Mouse (Mus musculus) limb, embryonic 12.5 days (tissue): ENCODE measurements around the gene Tex38. TPM values are rescaled to one million over a fixed set of nuclear protein-coding genes. Genes with fewer than 3 reads are reported as not detected.

Experiments
- ATAC-seq: fragments of 200-750 bp; cut with Nextera tagmentation; 2 replicates; pipeline ENCODE4 v1.8.0; 2017; ENCODE audit warnings: low read depth, moderate TSS enrichment; ENCODE audit not compliant: insufficient number of reproducible peaks, insufficient read depth, low FRiP score, low TSS enrichment
- H3K27ac ChIP-seq: fragments of 300-500 bp; sonication (generic); 2 replicates; pipeline ENCODE4 v1.5.1; 2016; ENCODE audit warnings: mild to moderate bottlenecking, moderate library complexity
- H3K27me3 ChIP-seq: fragments of 300-500 bp; sonication (generic); 2 replicates; pipeline ENCODE4 v1.6.1; 2016; ENCODE audit warnings: mild to moderate bottlenecking, moderate library complexity
- H3K36me3 ChIP-seq: fragments of 300-500 bp; sonication (generic); 2 replicates; pipeline ENCODE4 v1.6.1; 2016; ENCODE audit warnings: mild to moderate bottlenecking, moderate library complexity
- H3K4me1 ChIP-seq: fragments of 300-500 bp; sonication (generic); replicated peaks from 2 replicates; pipeline ENCODE4 v1.6.1; 2016
- H3K4me2 ChIP-seq: fragments of 300-500 bp; sonication (generic); 2 replicates; pipeline ENCODE4 v1.6.1; 2016; ENCODE audit warnings: mild to moderate bottlenecking, moderate library complexity
- H3K4me3 ChIP-seq: fragments of 300-500 bp; sonication (generic); replicated peaks from 2 replicates; pipeline ENCODE4 v1.5.1; 2016; ENCODE audit warnings: mild to moderate bottlenecking
- H3K9ac ChIP-seq: fragments of 300-500 bp; sonication (generic); replicated peaks from 2 replicates; pipeline ENCODE4 v1.6.1; 2016; ENCODE audit warnings: mild to moderate bottlenecking, moderate library complexity
- H3K9me3 ChIP-seq: fragments of 300-500 bp; sonication (generic); 2 replicates; pipeline ENCODE4 v1.6.1; 2016; ENCODE audit warnings: mild to moderate bottlenecking, moderate library complexity
- WGBS: fragments of 180-500 bp; shearing (Covaris S2); methylation state at CpG from one replicate; pipeline ENCODE4 v1.1.7; 2016; 5-methylcytosine and 5-hydroxymethylcytosine counted together
- polyA plus RNA-seq: library from polyadenylated mRNA; unstranded; fragments of >200 nt; fragmentation: Nextera tagmentation; extraction: Ambion mirVana; gene quantifications from 2 replicates; pipeline ENCODE4 v1.2.1, GENCODE M21; 2016

The Tex38 gene
- polyA plus RNA-seq, 1 experiment from 2014 or later = 0.36 TPM

DNA sequence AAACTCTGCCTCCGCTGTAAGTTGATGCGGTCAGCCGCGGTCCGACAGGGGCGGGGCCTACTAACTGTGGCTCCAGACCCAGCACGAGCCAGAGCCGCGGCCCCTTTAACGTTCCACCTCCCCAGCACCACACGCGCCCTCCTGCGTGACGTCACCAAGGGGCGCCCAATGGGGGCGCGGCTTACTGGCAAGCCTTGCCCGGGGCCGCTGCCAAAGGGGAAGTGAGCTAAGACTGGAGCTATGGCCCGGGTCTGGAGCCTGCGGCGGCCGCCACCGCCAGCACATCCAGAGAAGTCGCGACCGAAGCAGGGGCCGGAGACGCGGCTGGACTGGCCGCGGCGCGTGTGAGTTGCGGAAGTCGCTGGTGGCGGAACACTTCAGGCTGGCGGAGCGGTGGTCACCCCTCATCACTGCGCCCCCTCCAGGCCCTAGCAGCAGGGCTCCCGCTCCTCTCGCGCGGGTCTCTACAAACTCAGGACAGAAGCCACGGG lies 43.2 kb downstream of the Tex38 start, which contains the start of gene Efcab14:
Gene Efcab14 (plus strand): TSS at position 194 of the 491 bp plus-strand sequence.
- H3K27me3 ChIP-seq = peaks cover 9% of the 10 kb centered on the region; the same call in 1 of the 2 replicates
- H3K4me1 ChIP-seq = peaks cover 19% of the 10 kb centered on the region
- H3K9ac ChIP-seq = peak within 1 kb of the TSS; percentile 81
- H3K27ac ChIP-seq = peak within 1 kb of the TSS; percentile 88
- H3K4me3 ChIP-seq = peak within 1 kb of the TSS; percentile 77
- peak within 1 kb of the TSS; percentile 71 for H3K4me2 ChIP-seq
- peak; percentile 100 for ATAC-seq
- H3K36me3 ChIP-seq = peaks cover 24% of the 10 kb centered on the region
- WGBS = under 1% methylated on average over 45 of the region's 45 CpGs
- no peaks in the 10 kb centered on the region for H3K9me3 ChIP-seq

DNA sequence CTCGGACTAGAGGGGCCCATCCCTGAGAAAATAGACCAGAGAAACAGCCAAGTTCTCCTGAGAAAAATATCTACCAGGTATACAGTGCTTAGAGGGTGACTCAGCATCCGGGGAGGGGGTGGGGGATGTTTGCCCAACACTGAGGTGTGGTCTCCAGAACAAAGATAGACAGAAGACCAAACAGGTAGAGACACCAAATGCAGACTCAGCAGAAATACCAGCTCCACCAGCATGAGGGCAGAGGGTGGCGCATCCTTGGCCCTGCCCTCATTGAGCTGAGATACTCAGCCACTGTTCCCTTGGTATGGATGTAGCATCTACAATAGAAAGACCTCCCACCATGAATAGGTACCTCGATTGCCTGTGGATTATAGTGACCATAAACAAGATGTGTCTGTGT lies 46.0 kb downstream of the Tex38 start:
- Histone ChIP-seq H3K4me3 (no peak overlapping the region), H3K27me3 (peaks cover 9% of the 10 kb centered on the region; the same call in 1 of the 2 replicates), H3K4me2 (no peak overlapping the region), H3K27ac (no peak overlapping the region), H3K36me3 (peaks cover under 1% of the 10 kb centered on the region; the same call in 1 of the 2 replicates), H3K9me3 (no peaks in the 10 kb centered on the region), H3K9ac (no peak overlapping the region), H3K4me1 (peaks cover 18% of the 10 kb centered on the region)
- 67% methylated on average over 4 of the region's 4 CpGs for WGBS
- no peak for ATAC-seq

DNA sequence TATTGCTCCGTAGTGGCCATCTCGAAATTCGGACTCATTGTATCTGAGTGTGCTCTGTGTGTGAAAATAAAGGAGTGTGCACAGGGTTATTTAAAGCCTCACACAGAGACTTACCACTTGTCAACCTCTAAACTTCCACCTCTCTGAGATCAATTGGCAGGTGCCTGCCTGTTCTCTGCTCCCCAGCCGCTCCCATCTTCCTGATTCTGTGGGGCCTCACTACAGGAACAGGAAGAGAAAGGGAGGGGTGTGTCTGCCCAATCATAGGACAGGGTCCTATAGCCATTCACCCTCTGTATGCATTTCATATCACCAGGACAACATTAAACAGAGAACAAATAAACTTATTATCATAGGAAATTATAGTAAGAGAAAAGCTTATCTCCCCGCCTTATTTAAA lies 47.1 kb downstream of the Tex38 start:
- Histone ChIP-seq H3K9ac (no peak overlapping the region), H3K27me3 (peaks cover 9% of the 10 kb centered on the region; the same call in 1 of the 2 replicates), H3K36me3 (no peaks in the 10 kb centered on the region), H3K27ac (no peak overlapping the region), H3K4me2 (no peak overlapping the region), H3K4me1 (peaks cover 6% of the 10 kb centered on the region), H3K9me3 (no peaks in the 10 kb centered on the region), H3K4me3 (no peak overlapping the region)
- ATAC-seq = no peak
- 79% methylated on average over 5 of the region's 5 CpGs for WGBS

DNA sequence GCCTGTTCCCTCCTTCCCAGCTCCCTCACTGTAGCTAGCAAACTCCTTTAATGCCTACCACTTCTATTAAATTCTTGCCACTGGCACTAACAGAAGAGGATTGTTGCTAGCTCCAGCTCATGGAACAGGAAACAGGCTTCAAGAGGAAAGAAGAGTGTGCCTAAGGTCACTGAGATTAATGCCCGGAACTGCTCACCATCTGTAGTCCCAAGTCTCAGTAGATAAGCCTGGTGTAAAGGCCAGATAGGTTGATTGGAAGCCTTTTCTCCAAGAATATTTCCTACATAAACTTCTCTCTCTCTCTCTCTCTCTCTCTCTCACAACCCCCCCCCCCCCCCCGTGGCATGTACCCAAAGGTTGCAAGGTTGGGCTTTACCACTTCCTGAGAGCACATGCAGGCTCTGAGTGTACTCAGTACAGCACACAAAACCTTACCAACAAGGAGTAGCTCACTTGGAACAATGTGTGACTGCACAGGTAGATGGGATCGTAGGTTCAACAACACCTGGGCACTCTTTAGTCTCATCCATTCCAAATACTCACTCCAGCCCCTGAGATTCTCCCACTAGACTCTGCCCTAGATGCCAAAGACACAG lies 48.5 kb downstream of the Tex38 start:
- Histone ChIP-seq H3K9me3 (no peaks in the 10 kb centered on the region), H3K4me1 (no peaks in the 10 kb centered on the region), H3K27ac (no peak overlapping the region), H3K4me3 (no peak overlapping the region), H3K4me2 (no peak overlapping the region), H3K36me3 (no peaks in the 10 kb centered on the region), H3K9ac (no peak overlapping the region), H3K27me3 (peaks cover 9% of the 10 kb centered on the region; the same call in 1 of the 2 replicates)
- WGBS = 57% methylated on average over 3 of the region's 3 CpGs
- no peak for ATAC-seq

DNA sequence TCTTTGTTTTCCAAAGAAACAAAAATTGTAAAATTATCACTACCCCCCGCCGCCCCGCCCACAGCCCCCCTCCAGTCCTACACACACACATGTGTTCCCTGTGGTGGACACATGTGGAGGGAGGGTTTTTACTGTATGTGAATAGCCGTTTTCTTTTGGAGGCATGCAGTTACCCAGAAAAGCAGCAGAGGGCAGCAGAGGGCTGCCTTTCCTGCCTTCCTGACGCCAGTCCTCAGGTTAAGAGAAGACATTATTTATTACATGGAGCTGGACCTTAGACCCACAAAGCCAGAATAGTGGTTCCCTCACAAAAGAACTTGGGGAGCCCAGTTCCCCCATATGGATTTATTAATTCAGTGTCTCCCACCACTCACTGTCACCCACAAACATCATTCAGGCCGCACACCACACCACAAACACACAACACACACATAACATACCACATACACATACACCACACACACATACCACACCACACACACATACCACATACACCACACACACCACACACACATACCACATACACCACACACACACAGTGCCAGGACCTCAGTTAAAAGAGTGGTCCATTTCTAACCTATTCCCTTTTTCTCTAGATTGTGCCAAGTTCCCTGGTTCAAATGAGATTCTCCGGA lies 49.1 kb downstream of the Tex38 start:
- 25% methylated on average over 7 of the region's 7 CpGs for WGBS
- Histone ChIP-seq H3K27me3 (peaks cover 9% of the 10 kb centered on the region; the same call in 1 of the 2 replicates), H3K27ac (no peak overlapping the region), H3K4me2 (no peak overlapping the region), H3K9me3 (no peaks in the 10 kb centered on the region), H3K4me3 (no peak overlapping the region), H3K9ac (no peak overlapping the region), H3K4me1 (no peaks in the 10 kb centered on the region), H3K36me3 (no peaks in the 10 kb centered on the region)
- peak; percentile 47 for ATAC-seq

Other genes starting within 250 kb of the Tex38 start
- not detected in 2 replicates for gene Cyp4a31, start 217.4 kb downstream of the Tex38 start, polyA plus RNA-seq
- gene Cyp4a32, start 180.0 kb downstream of the Tex38 start, polyA plus RNA-seq = not detected in 2 replicates
- gene Cyp4b1, start 133.3 kb downstream of the Tex38 start, polyA plus RNA-seq = not detected in 2 replicates
- 31.9 and 35.2 TPM in 2 replicates for gene Efcab14, start 43.3 kb downstream of the Tex38 start, polyA plus RNA-seq
- 65.5 and 68.7 TPM in 2 replicates for gene Atpaf1, start 3.8 kb upstream of the Tex38 start, polyA plus RNA-seq
- gene Mob3c, start 47.1 kb upstream of the Tex38 start, polyA plus RNA-seq = 8.4 and 8.8 TPM in 2 replicates
- 33.6 and 38.0 TPM in 2 replicates for gene Mknk1, start 58.2 kb upstream of the Tex38 start, polyA plus RNA-seq
- gene Kncn, start 103.4 kb upstream of the Tex38 start, polyA plus RNA-seq = not detected in 2 replicates
- 0.13 and 0.38 TPM in 2 replicates for gene 6430628N08Rik, start 109.6 kb upstream of the Tex38 start, polyA plus RNA-seq
- 0.08 and 0.13 TPM in 2 replicates for gene Dmbx1, start 158.9 kb upstream of the Tex38 start, polyA plus RNA-seq
- 0.81 and 1.1 TPM in 2 replicates for gene Faah, start 236.9 kb upstream of the Tex38 start, polyA plus RNA-seq